Mouse (Mus musculus) adrenal gland, postnatal 14 days (tissue): ENCODE data around the gene Cnksr3. TPM values are rescaled to one million over a fixed set of nuclear protein-coding genes. Genes with fewer than 3 reads are reported as not detected.

Experiments used
- DNase-seq: peaks from one replicate; pipeline ENCODE4 v3.0.0; 2021; ENCODE audit warnings: mixed read lengths
- total RNA-seq: library from RNA; stranded (reverse); gene quantifications from 2 replicates; pipeline ENCODE4 v1.2.3, GENCODE M21; 2021

Gene Cnksr3
- total RNA-seq, 1 experiment from 2014 or later: 10.1 TPM

DNA sequence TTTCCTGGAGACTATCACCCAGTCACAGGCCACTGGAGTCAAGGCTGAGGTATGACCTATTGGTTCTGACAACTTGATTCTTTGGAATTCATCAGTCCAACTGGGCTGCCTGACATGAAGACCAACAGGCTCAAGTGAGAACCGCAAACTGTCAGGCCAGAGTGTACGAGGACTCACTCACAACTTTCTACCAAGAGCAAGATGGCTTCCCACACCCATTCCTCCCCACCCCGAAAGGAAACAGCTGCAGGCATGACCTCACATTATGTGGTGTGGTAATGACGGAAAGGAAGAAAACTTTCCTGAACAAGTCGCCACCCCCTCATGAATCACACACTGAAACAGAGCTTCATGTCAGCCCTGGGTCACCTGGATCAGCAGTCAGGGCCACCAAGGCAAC lies 66.4 kb downstream of the Cnksr3 start:
- peak; percentile 34 for DNase-seq

DNA sequence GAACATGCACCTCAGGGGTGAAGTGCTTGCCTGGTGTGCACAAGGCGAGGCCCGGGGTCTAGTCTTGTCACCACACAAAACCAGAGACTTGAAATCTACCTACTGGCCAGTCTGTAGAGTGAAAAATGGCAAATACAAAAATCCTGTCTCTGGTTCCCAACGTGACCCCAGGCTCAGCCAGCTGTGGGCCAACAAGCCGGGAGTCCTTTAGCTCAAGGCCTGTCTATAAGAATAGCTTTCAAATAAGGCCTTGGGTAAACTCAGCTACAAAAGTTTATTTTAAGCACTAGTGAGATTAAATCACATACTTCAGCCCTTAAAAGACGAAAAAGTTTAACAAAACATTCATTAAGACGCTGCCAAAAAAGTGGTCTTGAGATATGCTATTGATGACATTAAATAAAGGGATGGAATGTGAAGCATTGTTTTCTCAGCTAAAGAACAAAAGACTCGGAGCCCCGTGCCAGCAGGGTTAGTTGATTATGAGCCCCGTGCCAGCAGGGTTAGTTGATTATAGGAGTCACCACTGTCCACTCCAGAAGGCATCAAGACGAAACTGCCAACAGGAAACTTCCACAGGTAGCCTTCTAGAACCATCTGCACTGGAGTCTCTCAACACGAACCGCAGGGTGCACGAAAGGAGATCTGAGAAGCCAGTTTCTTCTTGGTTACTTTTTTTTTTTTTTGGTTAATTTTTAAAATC lies 67.8 kb downstream of the Cnksr3 start:
- DNase-seq: no peak

DNA sequence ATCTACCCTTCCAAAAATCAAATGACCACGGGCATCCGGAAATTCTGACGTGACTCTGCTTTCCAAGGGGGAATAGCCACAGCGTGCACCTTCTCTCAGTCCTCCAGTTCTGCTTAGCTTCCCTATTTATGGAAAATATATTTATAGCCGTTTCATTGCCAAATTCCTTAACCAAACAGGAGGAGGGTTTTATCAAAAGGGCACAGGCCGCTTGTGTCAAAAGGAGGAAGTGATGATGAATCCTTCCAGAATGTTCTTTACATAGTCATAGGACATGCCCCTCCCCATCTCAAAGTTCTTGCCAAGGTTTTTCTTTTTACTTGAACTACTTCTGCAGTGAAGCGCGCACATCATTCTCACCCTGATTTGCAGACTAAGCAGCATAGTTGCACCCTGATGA lies 69.8 kb downstream of the Cnksr3 start:
- DNase-seq: peak; percentile 27

DNA sequence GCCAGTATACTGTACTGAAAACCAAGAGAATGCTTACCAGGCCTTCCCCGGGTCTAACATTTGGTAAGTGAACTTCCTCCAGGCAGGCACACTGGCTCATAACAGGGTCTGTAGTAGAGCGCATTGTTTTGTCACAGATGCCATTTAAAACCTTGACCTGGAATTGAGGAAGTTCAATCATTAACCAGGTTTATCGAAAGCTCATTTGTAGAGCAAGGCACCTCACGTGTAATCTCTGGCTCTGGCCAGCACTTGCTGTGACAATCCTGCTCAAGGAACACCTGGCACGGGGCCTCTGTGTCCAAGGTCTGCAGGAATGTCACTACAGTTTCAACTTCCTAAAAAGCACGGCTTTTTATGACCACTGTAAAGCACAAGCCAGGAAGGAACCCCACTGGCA lies 71.8 kb downstream of the Cnksr3 start:
- DNase-seq: peak; percentile 31

DNA sequence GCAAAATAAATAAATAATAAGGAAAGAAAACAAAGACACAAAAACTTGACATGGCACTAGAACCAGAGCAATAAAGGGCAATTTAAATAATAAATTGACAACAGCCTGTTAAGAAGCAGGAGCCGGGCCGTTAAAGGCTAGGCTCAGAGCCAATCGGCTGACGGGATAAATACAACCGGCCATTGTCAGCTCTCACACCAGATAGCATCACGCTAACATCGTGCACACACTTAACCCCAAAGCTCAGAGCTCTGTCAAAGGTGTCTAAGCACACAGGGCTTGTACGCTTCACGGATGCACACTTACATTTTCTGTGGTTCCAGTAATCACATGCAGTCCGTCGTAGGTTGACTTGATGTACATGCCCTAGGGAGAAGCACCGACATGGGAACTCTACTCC lies 74.0 kb downstream of the Cnksr3 start:
- no peak for DNase-seq

DNA sequence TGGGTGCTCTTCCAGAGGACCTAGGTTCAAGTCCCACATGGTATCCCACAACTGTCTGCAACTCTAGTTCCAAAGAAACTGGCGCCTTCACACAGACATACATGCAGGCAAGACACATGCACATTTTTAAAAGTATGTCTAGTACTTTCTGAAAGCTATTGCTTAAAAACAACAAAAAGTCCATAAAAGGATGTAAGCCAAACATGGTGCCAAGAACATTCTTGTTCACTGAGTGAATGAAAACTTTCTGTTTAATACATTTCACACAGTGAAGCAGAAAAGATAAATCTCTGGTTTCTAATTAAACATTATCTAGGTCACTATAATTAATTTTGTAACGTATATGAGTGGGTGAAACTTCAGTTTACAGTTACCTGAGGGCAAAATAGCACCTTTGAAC lies 76.3 kb downstream of the Cnksr3 start:
- DNase-seq: no peak

DNA sequence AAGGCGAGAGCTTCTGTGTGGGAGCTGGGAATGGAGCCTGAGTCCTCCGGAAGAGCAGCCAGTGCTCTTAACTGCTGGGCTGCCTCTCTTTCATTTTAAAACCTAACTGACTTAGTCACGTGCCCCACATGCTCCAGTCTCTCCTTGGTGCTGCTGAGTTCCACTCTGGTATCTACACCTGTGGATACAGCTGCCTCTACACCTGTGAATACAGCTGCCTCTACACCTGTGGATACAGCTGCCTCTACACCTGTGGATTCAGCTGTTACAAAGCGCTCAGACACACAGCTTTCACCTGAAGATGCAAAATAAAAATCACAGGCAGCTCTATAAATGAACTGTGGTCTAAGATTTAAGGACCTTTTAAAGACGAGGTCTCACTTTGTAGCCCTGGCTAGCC lies 79.0 kb downstream of the Cnksr3 start:
- no peak for DNase-seq

DNA sequence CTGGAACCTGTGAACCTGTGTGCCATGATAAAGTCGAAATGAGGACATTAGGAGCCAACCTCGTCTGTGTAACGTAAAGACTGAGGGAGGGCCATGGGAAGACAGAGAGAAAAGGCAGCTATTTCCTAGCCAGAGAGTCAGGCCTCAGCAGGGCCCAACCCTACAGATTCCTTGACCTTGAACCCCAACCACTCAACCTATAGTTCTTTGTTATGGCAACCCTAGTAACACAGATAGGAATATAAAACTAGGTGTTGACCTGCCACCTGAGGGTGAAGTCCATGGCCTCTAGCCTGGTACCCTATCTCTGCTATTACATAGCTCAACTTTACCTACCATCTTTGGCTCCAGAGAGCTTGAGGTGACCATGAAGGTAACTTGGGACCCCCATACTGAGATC lies 80.6 kb downstream of the Cnksr3 start:
- no peak for DNase-seq

DNA sequence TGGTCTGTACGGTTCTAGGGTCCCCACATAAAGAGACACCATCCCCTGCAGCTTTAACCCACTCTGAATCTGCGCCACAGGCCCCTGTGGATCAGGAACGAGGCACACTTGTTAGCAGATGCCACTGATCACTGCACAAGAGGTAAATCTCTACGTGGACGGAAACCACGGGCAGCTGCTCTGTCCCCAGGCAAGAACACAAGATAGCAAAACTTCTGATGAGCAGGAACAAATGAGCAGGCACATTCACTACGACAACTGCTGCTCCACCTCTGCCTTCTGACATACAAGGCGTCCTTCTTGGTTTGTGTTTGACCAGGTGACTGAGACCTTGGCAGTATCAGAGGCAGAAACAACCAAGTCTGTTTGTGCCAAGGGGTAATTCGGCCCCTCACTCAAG lies 84.2 kb downstream of the Cnksr3 start:
- no peak for DNase-seq

DNA sequence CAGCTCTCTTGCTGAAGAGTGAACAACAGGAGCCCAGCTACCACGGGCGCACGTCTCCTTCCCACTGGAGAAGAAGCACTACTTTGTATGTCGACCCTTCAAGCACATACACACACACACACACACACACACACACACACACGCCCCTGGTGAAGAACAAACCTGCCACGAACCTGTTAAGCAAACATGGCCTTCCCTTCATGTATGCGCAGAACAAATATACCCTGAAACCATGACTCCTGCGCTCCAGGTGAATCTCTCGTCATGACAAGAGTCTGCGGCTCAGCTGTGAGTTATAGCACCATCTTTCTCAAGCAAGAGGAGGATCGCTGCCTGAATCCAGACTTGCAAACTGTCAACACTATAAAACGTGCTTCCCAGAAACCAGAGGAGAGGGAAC lies 85.2 kb downstream of the Cnksr3 start:
- no peak for DNase-seq

DNA sequence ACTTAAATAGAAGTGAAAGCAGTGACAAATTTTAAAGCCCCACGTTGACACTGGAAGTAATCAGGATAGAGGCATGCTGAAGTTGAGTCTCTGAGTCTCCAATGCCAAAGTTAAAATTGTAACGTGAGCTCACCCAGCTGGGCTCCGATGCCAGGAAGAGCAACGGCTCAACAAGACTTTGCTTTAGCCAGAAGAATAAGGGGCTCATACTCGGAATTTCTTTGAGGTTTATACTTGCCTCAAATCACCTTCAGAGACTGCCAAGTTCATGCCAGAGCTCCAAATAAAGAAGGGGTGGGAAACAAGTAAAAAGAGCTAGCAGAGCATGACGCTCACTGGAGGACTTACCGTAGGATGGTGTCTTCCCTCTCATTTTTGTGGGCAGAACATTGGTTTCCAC lies 85.8 kb downstream of the Cnksr3 start:
- no peak for DNase-seq

DNA sequence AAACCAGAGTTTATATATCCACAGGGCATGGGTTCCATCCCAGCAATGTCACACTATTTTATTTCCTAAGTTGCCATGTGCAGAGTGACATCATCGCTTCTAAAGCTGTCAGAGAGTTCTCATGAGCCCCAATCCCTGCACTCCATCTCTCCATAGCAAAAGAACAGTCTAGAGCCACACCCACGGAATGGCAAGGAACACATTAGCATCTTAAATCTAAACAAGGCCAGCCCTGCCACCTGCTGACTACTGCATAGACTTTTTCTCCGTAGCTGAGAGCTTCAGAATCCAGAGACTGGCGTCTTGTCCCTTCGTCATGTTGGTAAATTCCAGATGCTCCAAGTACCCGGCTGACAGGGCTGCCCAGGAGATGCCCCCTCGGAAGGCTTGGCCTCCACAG lies 87.0 kb downstream of the Cnksr3 start:
- DNase-seq: no peak

DNA sequence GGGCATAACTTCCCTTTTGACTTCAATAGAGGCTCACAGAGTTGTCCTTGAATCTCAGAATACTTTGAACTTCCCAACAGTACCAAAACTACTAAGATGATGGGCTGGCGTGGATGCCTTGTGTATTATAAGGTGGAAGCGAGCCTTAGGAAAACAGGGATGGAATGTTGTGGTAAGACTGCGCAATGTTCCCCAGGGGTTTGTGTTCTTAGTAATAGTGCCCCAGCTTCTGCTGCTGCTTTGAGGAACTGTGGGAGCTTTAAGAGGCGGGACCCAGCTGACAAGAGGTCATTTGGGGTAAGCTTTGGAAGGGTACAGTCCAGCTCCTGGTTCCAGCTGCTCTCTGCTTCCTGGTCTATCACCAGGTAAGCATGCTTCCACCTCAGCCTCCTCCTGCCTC lies 89.7 kb downstream of the Cnksr3 start:
- DNase-seq: peak; percentile 16

DNA sequence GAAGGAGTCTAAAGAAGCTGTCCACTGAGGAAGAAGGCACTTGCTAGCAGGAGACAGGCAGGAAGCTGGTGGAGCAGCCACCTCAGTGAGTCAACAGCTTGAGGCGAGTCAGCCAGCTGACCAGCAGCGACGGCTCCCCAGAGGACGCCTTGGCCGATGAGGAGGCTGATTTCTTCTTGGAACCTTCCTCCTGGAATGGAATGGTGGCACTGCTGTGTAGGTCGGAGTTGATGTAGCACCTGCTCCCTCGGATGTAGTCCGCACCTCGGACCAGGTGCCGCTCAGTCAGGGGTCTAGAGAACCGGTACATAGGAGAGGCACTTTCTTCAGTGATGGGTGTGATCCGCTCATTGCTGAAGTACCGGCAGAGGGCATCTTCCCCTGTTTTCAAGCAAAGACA lies 91.8 kb downstream of the Cnksr3 start:
- peak; percentile 53 for DNase-seq

DNA sequence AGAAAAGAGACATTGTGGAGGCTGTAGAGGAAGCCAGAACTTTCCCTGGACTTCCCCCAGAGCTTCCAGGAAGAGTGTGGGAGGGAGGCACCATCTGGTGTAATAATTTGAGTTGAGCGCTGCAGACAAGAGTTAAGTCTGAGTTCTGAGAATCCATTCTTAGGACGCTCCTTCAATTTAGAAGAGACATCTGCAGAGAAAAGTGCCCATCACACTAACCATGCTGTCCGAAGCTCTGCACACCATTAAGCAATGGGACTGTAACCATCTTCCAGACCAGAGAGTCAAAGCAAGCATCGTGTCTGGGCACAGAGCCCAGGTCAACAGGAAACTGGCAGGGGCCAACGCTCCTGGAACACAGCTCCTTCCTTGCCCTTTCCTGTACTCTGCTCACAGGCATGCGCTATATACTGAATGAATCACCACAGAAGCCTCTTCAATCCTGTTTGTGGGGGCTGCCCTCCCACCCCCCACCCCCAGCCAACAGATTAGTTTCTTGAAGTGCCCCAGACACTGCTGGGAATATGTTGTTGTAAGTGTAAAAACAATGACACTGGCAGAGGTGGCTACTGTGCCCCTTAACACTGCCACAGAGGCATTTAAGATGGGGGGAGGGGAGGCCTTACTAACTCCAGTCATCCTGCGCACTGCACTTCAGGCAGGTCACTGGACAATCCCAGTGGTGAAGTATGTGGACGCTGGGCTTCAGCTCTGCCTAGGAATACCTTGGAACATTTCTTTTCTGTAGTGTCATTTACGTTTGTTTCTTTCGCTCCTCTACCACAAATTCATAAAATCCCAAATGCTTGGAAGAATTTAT lies 93.6 kb downstream of the Cnksr3 start:
- DNase-seq: peak; percentile 85

DNA sequence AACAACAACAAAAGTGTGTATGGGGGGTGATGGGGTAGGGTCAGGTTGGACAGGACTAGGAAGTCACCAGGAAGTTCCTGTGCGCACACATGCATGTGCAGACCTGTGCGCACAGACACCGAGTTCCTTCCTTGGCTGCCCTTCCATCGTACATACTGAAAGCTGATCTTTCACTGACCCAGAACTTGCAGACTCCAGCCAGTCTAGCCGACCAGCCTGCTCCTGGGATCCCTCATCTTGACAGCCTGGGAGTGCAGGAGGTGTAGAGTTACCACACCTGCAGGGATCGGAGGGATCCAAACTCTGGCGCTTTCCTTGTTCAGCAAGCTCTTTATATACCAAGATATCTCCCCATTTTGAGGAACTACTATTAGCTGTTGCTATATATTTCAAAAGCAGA lies 94.3 kb downstream of the Cnksr3 start:
- no peak for DNase-seq

DNA sequence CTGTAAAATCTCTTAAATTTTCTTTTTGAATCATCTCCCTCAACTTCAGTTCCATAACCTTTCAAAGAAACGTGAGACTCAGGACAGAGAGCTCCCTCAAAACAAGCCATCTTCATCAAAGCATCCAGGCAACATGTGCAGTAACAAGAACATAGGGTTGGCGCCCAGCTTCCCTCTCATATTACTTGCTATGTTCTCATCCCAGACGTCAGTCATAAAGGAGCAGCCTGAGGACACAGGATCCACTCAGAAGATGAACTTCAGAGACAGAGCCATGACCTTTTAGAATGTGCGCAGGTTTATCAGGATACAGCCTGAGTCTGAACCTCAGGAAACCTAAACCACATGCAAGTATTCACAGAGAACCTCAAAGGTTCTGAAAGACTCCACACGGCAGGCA lies 97.2 kb downstream of the Cnksr3 start:
- DNase-seq: no peak

DNA sequence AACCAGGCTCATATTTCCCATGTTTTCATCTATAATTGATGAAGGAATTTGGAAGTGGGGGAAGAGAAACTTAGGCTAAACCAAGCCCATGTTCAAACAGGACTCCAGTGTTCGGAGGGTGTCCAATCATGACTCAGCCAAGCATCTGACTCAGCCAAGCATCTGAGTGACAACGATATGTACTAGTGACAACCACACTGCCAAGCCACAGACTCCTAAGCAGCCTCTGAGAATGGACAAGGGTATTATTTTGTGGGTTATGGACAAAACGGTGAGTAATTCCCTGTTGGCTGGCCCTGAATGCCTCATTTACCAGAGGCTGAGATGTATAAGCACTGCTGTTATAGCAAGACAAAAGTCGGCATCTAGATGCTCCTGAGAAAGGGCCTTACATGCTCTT lies 98.3 kb downstream of the Cnksr3 start:
- DNase-seq: no peak

DNA sequence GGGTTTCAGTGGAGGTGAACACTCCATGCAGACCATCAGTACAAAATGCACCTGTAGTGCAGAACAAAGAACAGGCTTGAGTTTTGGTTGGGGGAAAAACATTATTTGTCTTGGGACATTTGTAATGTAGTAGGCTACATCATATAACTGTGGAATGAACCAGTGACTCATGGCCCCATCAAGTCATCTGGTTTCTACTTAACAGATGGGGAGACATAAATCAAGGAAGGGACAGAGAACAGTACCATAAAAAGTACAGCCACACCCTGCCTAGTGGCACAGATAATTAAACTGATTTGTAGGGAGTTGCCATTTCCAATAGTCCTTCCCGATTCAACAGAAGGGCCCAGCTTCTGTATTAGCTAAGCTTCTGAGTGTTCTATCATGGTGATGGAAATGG lies 98.9 kb downstream of the Cnksr3 start:
- no peak for DNase-seq

DNA sequence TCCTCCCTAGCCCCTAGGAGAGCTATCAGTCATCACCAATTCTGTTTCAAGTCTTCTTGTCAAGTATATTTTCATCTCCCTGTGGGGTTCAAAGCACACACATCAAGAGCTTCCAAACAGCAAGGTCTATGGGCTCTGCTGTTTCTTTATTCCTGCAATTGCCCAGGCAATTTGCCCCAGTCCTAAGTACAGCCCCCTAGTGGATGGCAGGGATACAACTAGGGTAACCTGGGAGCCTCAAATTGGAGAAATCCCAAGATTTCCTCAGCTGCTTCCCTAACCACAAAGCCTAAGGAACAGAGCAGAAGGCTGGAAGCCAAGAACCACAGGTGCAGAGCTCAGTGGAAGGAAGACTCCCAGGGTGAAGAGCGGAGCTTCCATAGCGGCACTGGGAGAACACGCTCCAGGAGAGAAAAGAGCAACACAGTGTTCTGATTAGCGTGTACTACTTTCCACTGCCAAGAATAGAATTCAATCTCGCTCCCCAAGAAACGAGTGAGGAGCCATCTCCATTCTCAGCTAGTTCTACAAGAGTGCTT lies 100.5 kb downstream of the Cnksr3 start:
- DNase-seq: no peak

DNA sequence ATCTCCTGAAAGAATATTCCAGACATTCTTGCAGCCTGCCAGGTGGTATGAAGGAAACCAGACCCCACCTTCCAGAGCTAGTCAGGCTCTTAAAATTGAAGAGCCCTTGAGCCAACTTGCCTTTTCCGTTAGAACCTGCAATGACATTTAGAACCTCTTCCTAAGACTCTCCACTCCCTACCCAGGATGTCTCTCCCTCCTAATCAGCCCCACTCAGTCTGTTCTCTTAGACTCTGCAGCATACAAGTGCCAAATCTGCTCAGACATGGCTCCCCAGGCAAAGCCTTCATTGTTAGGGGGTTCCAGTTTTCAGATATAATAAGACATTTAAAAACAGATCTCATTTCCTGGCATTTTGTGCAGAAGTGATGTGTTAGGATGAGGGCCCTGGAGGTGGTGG lies 108.2 kb downstream of the Cnksr3 start:
- no peak for DNase-seq

DNA sequence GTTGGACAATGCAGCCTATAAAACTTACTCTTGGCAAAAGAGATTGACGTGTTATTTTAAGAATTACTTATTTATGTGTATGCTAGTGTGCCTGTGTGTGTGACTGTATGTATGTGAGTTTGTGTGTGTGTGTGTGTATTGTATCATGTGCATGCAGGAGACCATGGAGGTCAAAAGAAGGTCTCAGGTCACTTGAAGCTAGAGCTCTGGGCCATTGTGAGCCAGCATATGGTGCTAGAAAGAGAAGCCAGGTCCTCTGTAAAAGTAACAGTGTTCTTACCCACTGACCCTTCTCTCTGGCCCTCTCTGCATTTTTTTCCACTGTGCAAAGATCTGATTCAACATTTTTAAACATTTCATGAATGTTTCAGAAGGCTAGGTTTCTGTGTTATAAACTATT lies 134.1 kb downstream of the Cnksr3 start:
- no peak for DNase-seq

DNA sequence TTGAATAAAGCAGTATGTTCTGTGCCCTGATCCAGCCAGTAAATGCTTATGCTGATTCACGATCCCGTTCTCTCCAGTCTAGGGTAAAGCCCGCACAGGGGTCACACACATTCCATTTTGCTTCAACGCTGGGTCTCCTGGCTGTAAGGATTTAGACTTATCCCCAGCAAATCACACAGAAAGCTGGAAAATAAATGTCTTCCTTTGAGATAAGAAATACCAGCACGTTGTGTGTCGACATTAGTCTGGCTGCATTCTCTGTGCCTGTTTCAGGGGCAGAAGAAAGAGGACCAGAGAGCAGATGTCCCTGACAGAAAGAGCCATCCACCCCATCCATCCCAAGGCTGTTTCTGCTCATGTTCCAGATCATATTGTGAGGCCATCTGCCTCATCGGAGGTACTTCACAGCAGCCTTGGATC lies 134.6 kb downstream of the Cnksr3 start:
- no peak for DNase-seq
